Mouse (Mus musculus): ENCODE measurements around the gene Evx2. TPM values are rescaled to one million over a fixed set of nuclear protein-coding genes. Genes with fewer than 3 reads are reported as not detected.

Gene Evx2
- polyA plus RNA-seq, 1 experiment from 2014 or later = not detected

DNA sequence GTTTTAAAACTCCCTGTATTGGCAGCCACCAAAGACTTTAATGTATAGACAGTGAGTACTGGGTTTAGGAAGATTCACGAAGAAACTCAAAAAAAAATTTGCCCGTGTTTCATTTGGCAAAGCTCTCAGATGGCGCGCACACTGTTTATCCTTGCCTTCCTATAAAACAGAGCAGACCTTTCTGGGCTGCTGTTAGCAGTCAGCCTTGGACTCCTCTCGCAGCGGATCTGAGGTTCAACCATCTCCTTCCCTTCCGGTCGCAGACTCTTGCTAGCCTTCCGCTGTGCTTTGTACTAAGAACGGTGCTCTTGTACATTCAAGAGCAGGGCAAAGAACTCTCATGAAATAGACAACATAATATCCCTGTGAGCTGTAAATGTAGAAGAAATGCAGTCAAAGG lies 39.0 kb downstream of the Evx2 start:
- no peak overlapping the region for H3K4me2 ChIP-seq
- no peaks in the 10 kb centered on the region for H3K36me3 ChIP-seq
- ATAC-seq (replicated peaks; ENCODE audit: low FRiP score) = no peak
- no peaks in the 10 kb centered on the region for H3K27me3 ChIP-seq
- no peak overlapping the region for H3K27ac ChIP-seq
- no peaks in the 10 kb centered on the region for H3K9me3 ChIP-seq (replicated peaks)
- WGBS = 87% methylated on average over 10 of the region's 10 CpGs
- H3K4me3 ChIP-seq (replicated peaks) = no peak overlapping the region
- no peak overlapping the region for H3K9ac ChIP-seq
- H3K4me1 ChIP-seq = no peaks in the 10 kb centered on the region

DNA sequence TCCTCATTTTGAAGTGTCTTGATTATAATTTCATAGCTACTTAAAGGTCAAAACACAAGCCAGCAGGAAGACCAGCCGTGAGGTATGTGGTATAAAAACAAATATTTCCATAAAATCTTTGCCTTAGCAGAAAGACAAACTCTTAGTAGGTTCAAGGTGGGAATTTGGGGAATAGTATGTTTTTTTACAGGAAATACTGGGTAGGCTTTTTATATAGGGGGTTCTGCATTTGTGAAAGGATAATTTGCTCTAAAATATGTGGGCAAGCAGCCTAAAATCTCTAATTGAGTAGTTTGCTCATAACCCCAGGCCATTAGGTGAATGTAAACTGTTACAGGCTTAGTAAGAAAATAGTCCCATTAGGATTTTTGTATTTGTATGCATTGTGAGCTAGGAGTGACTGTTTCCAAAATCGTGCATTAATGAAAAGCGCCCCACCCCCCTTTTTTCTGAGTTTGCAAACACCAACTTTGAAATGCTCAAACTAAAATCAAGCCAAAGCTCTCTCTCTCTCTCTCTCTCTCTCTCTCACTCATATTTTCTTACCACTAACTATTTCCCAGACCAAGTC lies 39.6 kb downstream of the Evx2 start:
- H3K9me3 ChIP-seq (replicated peaks) = no peaks in the 10 kb centered on the region
- no peak overlapping the region for H3K4me2 ChIP-seq
- no peak overlapping the region for H3K4me3 ChIP-seq (replicated peaks)
- no peak for ATAC-seq (replicated peaks; ENCODE audit: low FRiP score)
- H3K9ac ChIP-seq = no peak overlapping the region
- no peak overlapping the region for H3K27ac ChIP-seq
- WGBS = 88% methylated on average over 3 of the region's 3 CpGs
- H3K36me3 ChIP-seq = no peaks in the 10 kb centered on the region
- H3K27me3 ChIP-seq = no peaks in the 10 kb centered on the region
- no peaks in the 10 kb centered on the region for H3K4me1 ChIP-seq

DNA sequence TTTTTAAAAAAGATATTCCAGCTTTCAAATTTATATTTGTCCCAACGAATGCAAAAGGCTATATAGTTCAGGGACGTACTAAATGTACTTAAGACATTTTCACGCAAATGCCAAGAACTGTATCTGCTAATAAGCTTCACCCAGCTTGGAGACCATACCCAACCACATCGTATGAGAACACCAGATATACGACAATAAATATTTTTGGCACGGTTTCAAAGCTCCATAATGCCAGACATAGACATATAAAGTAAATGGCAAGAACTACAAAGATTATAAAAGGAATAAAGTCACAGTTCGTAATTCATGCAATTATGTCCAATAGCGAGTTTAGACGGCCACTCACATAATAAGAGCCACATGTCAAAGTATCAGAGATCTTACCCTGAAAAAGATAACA lies 41.7 kb downstream of the Evx2 start:
- Histone ChIP-seq H3K27ac (no peak overlapping the region), H3K9me3 (replicated peaks) (no peaks in the 10 kb centered on the region), H3K4me3 (replicated peaks) (no peak overlapping the region), H3K4me2 (no peak overlapping the region), H3K36me3 (no peaks in the 10 kb centered on the region), H3K27me3 (no peaks in the 10 kb centered on the region), H3K9ac (no peak overlapping the region), H3K4me1 (no peaks in the 10 kb centered on the region)
- WGBS = 77% methylated on average over 9 of the region's 9 CpGs
- no peak for ATAC-seq (replicated peaks; ENCODE audit: low FRiP score)

DNA sequence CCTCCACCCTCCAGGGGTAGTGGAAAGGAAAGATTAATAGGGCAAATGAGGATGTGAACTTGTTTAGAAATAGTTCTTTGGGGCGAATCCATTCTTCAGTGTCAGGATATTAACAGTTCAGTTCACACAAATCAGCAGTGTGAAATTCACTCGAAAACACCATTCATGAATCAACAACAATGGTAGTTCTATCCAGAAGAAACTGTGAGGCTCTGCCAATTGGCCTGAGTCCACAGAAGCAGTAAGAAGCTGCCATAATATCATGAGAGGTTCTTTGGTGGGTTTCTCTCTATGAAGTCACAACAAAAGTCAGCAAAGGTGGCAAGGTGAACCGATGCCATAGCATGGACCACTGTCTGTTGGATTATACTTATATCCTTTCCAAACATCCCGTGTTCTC lies 48.0 kb downstream of the Evx2 start:
- WGBS = 87% methylated on average over 4 of the region's 4 CpGs
- Histone ChIP-seq H3K4me1 (no peaks in the 10 kb centered on the region), H3K27me3 (no peaks in the 10 kb centered on the region), H3K27ac (no peak overlapping the region), H3K36me3 (no peaks in the 10 kb centered on the region), H3K4me2 (no peak overlapping the region), H3K9me3 (replicated peaks) (no peaks in the 10 kb centered on the region), H3K4me3 (replicated peaks) (no peak overlapping the region), H3K9ac (no peak overlapping the region)
- ATAC-seq (replicated peaks; ENCODE audit: low FRiP score) = no peak

DNA sequence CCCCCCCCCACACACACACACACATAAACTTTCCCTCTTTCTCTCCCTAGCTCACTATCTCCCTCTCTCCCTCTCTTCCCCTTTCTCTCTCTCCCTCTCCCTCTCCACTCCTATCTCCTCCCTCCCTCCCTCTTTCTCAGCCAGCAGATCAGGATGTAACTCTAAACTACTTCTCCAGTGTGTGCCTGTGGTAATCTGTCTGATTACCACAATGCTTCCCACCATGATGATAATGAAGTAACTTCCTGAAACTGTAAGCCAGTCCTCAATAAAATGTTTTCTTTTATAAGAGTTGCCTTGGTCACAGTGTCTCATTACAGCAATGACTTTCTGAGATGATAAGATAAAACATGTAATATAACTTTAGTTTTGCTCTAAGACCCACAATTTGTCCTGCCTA lies 50.0 kb downstream of the Evx2 start:
- H3K27ac ChIP-seq = no peak overlapping the region
- no peaks in the 10 kb centered on the region for H3K4me1 ChIP-seq
- ATAC-seq (replicated peaks; ENCODE audit: low FRiP score) = no peak
- no peaks in the 10 kb centered on the region for H3K27me3 ChIP-seq
- no peak overlapping the region for H3K4me2 ChIP-seq
- no peak overlapping the region for H3K4me3 ChIP-seq (replicated peaks)
- no peaks in the 10 kb centered on the region for H3K9me3 ChIP-seq (replicated peaks)
- no peaks in the 10 kb centered on the region for H3K36me3 ChIP-seq
- H3K9ac ChIP-seq = no peak overlapping the region

DNA sequence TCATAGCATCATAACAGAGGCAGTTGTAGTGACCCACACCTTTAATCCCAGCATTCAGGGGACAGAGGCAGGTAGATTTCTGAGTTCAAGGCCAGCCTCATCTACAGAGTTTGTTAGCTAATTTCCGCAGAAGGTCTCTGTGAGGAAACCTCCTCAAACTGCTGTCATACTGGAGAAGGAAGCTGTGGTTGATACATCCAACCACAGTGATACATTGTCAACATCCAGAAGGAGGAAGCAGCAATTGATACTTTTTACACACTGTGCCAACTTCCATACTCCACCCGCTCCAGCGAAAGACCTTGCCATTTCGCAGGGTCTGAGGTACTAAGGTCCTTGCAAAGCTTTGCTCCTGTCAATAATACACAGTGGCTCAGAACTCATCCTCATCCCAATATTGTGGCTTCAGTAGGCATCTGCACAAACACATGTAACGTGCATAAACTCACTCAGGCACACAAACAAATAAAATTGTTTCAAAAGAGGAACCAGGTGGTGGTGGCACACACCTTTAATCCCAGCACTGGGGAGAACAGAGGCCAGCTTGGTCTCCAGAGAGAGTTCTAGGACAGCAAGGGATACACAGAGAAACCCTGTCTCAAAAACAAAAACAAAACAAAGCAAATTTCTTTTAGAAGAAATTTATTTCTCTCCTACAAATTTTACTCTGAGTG lies 53.1 kb downstream of the Evx2 start:
- H3K36me3 ChIP-seq = no peaks in the 10 kb centered on the region
- H3K9me3 ChIP-seq (replicated peaks) = no peaks in the 10 kb centered on the region
- ATAC-seq (replicated peaks; ENCODE audit: low FRiP score) = no peak
- WGBS = 83% methylated on average over 5 of the region's 5 CpGs
- H3K4me1 ChIP-seq = no peaks in the 10 kb centered on the region
- H3K4me2 ChIP-seq = no peak overlapping the region
- no peaks in the 10 kb centered on the region for H3K27me3 ChIP-seq
- H3K27ac ChIP-seq = no peak overlapping the region
- H3K9ac ChIP-seq = no peak overlapping the region
- no peak overlapping the region for H3K4me3 ChIP-seq (replicated peaks)

DNA sequence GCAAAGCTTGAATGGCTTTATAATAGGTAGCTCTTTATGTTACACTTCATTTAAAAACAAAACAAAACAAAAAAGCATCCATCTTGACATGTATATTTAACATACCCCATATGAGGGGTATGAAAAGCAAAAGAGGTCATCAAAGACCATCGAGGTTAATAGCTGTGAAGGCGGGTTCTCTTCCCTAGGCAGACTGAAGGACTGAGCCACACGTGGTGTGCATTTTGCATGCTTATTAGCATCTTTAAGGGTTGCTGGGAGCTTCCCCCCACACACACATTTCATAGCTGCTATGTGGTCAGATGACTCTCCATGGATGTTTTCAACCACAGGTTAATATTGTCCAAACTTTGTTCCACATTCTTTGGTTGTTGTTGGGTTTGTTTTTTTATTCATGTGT lies 55.3 kb downstream of the Evx2 start:
- Histone ChIP-seq H3K9ac (no peak overlapping the region), H3K4me2 (no peak overlapping the region), H3K9me3 (replicated peaks) (no peaks in the 10 kb centered on the region), H3K4me1 (no peaks in the 10 kb centered on the region), H3K27ac (no peak overlapping the region), H3K36me3 (no peaks in the 10 kb centered on the region), H3K4me3 (replicated peaks) (no peak overlapping the region), H3K27me3 (no peaks in the 10 kb centered on the region)
- WGBS = 58% methylated on average over 3 of the region's 3 CpGs
- no peak for ATAC-seq (replicated peaks; ENCODE audit: low FRiP score)

Small RNA genes lying within 50 kb of the gene (microRNA-seq; reads per million reads assigned to microRNA genes)
- gene Gm44463 = not detected

Other genes starting within 250 kb of the Evx2 start
- gene Lnpk, start 80.1 kb downstream of the Evx2 start, polyA plus RNA-seq (2015; fragmentation: Nextera tagmentation; extraction: Ambion mirVana) = 21.6 and 22.6 TPM in 2 replicates
- gene Hoxd13, start 8.8 kb upstream of the Evx2 start, polyA plus RNA-seq (2015; fragmentation: Nextera tagmentation; extraction: Ambion mirVana) = 0.23 and 0.95 TPM in 2 replicates
- 5.4 and 6.4 TPM in 2 replicates for gene Hoxd12, start 15.5 kb upstream of the Evx2 start, polyA plus RNA-seq (2015; fragmentation: Nextera tagmentation; extraction: Ambion mirVana)
- 25.1 and 26.3 TPM in 2 replicates for gene Hoxd11, start 20.0 kb upstream of the Evx2 start, polyA plus RNA-seq (2015; fragmentation: Nextera tagmentation; extraction: Ambion mirVana)
- 33.6 and 36.6 TPM in 2 replicates for gene Hoxd10, start 32.4 kb upstream of the Evx2 start, polyA plus RNA-seq (2015; fragmentation: Nextera tagmentation; extraction: Ambion mirVana)
- gene Hoxd9, start 38.2 kb upstream of the Evx2 start, polyA plus RNA-seq (2015; fragmentation: Nextera tagmentation; extraction: Ambion mirVana) = 38.1 and 40.7 TPM in 2 replicates
- 36.4 and 40.8 TPM in 2 replicates for gene Hoxd8, start 45.1 kb upstream of the Evx2 start, polyA plus RNA-seq (2015; fragmentation: Nextera tagmentation; extraction: Ambion mirVana)
- 15.2 and 15.9 TPM in 2 replicates for gene Hoxd3, start 52.4 kb upstream of the Evx2 start, polyA plus RNA-seq (2015; fragmentation: Nextera tagmentation; extraction: Ambion mirVana)
- 5.6 and 5.8 TPM in 2 replicates for gene Hoxd4, start 52.4 kb upstream of the Evx2 start, polyA plus RNA-seq (2015; fragmentation: Nextera tagmentation; extraction: Ambion mirVana)
- gene Gm28230, start 67.2 kb upstream of the Evx2 start, polyA plus RNA-seq (2015; fragmentation: Nextera tagmentation; extraction: Ambion mirVana) = 1.7 and 2.3 TPM in 2 replicates
- 1.2 and 1.5 TPM in 2 replicates for gene Hoxd1, start 103.4 kb upstream of the Evx2 start, polyA plus RNA-seq (2015; fragmentation: Nextera tagmentation; extraction: Ambion mirVana)
- gene Mtx2, start 166.2 kb upstream of the Evx2 start, polyA plus RNA-seq (2015; fragmentation: Nextera tagmentation; extraction: Ambion mirVana) = 137 and 151 TPM in 2 replicates